Mouse (Mus musculus): Measurements from ENCODE around the gene Chrna9. TPM values are rescaled to one million over a fixed set of nuclear protein-coding genes. Genes with fewer than 3 reads are reported as not detected.
"Not testable (repeated sequence)": the region's sequence is repeated elsewhere in the genome, so short reads cannot be mapped to it uniquely, and the experiment has no call there.

The Chrna9 gene
- polyA plus RNA-seq, 1 experiment: 2.8 TPM

- Histone ChIP-seq H3K4me3 (replicated peaks; ENCODE audit: control insufficient read depth, low read depth, low read length) (no peak overlapping the region), H3K4me1 (ENCODE audit: control insufficient read depth, insufficient read depth, low read length) (no peaks in the 10 kb centered on the region), H3K27ac (ENCODE audit: control insufficient read depth, insufficient read depth, low read depth, low read length, poor library complexity) (no peak overlapping the region)
- 85% methylated on average over 12 of the region's 12 CpGs for WGBS
- TF ChIP-seq CTCF (IDR thresholded peaks at IDR 0.05; ENCODE audit: control insufficient read depth, insufficient read depth, low read length) (no peak), POLR2A (IDR thresholded peaks at IDR 0.05; ENCODE audit: borderline replicate concordance, control insufficient read depth, low read depth, low read length) (no peak)
These were observed 32.4 kb downstream of the Chrna9 start for GRCm38 (mm10) chr5:65967091-65967490.

DNA sequence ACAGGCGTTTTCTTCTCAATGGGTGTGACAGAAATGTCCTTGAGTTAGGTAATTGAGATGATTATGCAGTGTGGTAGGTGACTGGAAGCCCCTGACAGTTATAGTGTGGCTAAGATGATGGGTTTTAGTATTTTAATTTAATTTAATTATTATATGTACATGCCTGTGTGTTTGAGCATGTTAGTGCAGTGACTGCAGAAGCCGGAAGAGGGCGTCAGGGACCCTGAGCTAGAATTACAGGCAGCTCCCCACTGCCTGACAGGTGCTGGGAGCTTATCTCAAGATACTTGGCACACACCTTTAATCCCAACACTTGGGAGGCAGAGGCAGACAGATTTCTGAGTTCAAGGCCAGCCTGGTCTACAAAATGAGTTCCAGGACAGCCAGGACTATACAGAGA, 33.3 kb downstream of the Chrna9 start:
- TF ChIP-seq CTCF (IDR thresholded peaks at IDR 0.05; ENCODE audit: control insufficient read depth, insufficient read depth, low read length): no peak
- WGBS: 87% methylated on average over 3 of the region's 3 CpGs
- Histone ChIP-seq H3K4me1 (ENCODE audit: control insufficient read depth, insufficient read depth, low read length) (no peaks in the 10 kb centered on the region), H3K27ac (ENCODE audit: control insufficient read depth, insufficient read depth, low read depth, low read length, poor library complexity) (no peak overlapping the region), H3K4me3 (replicated peaks; ENCODE audit: control insufficient read depth, low read depth, low read length) (no peak overlapping the region)

GRCm38 (mm10) chr5:65973189-65973588, 38.5 kb downstream of the Chrna9 start:
- WGBS: 47% methylated on average over 2 of the region's 2 CpGs
- Histone ChIP-seq H3K27ac (ENCODE audit: control insufficient read depth, insufficient read depth, low read depth, low read length, poor library complexity) (no peak overlapping the region), H3K4me1 (ENCODE audit: control insufficient read depth, insufficient read depth, low read length) (no peaks in the 10 kb centered on the region), H3K4me3 (replicated peaks; ENCODE audit: control insufficient read depth, low read depth, low read length) (no peak overlapping the region)
- TF ChIP-seq POLR2A (IDR thresholded peaks at IDR 0.05; ENCODE audit: borderline replicate concordance, control insufficient read depth, low read depth, low read length) (no peak), CTCF (IDR thresholded peaks at IDR 0.05; ENCODE audit: control insufficient read depth, insufficient read depth, low read length) (no peak)

DNA sequence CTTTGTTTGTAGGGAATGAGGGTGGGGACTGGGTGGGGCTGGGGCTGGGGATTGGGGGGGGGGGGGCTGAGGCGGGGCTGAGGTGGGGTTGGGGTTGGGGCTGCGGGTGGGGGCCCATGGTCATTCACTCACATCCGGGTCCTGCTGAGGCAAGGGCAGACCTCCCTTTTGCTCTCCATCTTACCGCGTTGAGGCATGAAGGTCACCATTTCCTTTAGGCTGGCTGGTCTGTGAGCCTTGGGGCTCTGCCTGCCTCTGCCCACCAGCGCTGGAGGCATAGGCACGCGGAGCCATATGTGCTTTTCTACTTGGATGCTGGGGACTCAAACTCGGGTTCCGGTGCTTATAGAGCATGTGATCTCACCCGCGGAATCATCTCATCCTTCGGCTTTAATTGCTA, 41.0 kb downstream of the Chrna9 start:
- Histone ChIP-seq H3K27ac (ENCODE audit: control insufficient read depth, insufficient read depth, low read depth, low read length, poor library complexity) (no peak overlapping the region), H3K4me1 (ENCODE audit: control insufficient read depth, insufficient read depth, low read length) (no peaks in the 10 kb centered on the region), H3K4me3 (replicated peaks; ENCODE audit: control insufficient read depth, low read depth, low read length) (no peak overlapping the region)
- TF ChIP-seq CTCF (IDR thresholded peaks at IDR 0.05; ENCODE audit: control insufficient read depth, insufficient read depth, low read length) (no peak), POLR2A (IDR thresholded peaks at IDR 0.05; ENCODE audit: borderline replicate concordance, control insufficient read depth, low read depth, low read length) (no peak)
- 86% methylated on average over 12 of the region's 13 CpGs for WGBS

GRCm38 (mm10) chr5:65986426-65986825, 51.7 kb downstream of the Chrna9 start:
- H3K4me1 ChIP-seq (ENCODE audit: control insufficient read depth, insufficient read depth, low read length): peaks cover 4% of the 10 kb centered on the region; the same call in 1 of the 2 replicates
- TF ChIP-seq POLR2A (IDR thresholded peaks at IDR 0.05; ENCODE audit: borderline replicate concordance, control insufficient read depth, low read depth, low read length): no peak
- TF ChIP-seq CTCF (IDR thresholded peaks at IDR 0.05; ENCODE audit: control insufficient read depth, insufficient read depth, low read length): no peak
- no peak overlapping the region for H3K4me3 ChIP-seq (replicated peaks; ENCODE audit: control insufficient read depth, low read depth, low read length)
- 73% methylated on average over 5 of the region's 5 CpGs for WGBS
- no peak overlapping the region; the same call in 1 of the 2 replicates for H3K27ac ChIP-seq (ENCODE audit: control insufficient read depth, insufficient read depth, low read depth, low read length, poor library complexity)

GRCm38 (mm10) chr5:65987004-65987403, 52.3 kb downstream of the Chrna9 start:
- H3K27ac ChIP-seq (ENCODE audit: control insufficient read depth, insufficient read depth, low read depth, low read length, poor library complexity): not testable (repeated sequence)

GRCm38 (mm10) chr5:65991191-65991590, 56.5 kb downstream of the Chrna9 start:
- no peak overlapping the region for H3K4me3 ChIP-seq (replicated peaks; ENCODE audit: control insufficient read depth, low read depth, low read length)
- H3K27ac ChIP-seq (ENCODE audit: control insufficient read depth, insufficient read depth, low read depth, low read length, poor library complexity): no peak overlapping the region; the same call in 1 of the 2 replicates
- 44% methylated on average over 2 of the region's 2 CpGs for whole genome bisulfite sequencing
- TF ChIP-seq POLR2A (IDR thresholded peaks at IDR 0.05; ENCODE audit: borderline replicate concordance, control insufficient read depth, low read depth, low read length): no peak
- no peak for TF ChIP-seq CTCF (IDR thresholded peaks at IDR 0.05; ENCODE audit: control insufficient read depth, insufficient read depth, low read length)
- peaks cover 9% of the 10 kb centered on the region for H3K4me1 ChIP-seq (ENCODE audit: control insufficient read depth, insufficient read depth, low read length)

More at GRCm38 (mm10) chr5:65987004-65987403, 52.3 kb downstream of the Chrna9 start:
- WGBS: 70% methylated on average over 3 of the region's 3 CpGs
- not testable (repeated sequence) for H3K4me1 ChIP-seq (ENCODE audit: control insufficient read depth, insufficient read depth, low read length); H3K4me3 ChIP-seq (replicated peaks; ENCODE audit: control insufficient read depth, low read depth, low read length)

DNA sequence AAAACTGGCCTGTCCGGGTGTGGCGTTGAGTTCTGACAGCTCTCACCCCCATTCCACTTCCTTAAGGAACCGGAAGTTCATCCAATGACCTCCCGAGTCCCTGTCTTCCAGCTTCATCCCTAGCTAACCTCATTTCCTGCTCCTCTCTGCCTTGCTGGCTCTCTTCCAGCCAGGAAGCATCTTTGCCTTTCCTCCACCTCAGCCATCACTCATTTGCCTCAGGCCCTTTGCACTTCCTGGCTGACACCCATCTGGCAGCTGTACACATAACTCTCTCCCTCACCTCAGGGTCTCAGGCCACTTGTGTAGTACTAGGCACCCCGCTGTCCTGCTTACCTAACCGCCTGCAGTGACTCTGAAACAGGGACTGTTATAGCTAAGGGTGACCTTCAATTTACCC, 59.9 kb downstream of the Chrna9 start:
- no peak overlapping the region for H3K4me3 ChIP-seq (replicated peaks; ENCODE audit: control insufficient read depth, low read depth, low read length)
- no peak overlapping the region for H3K27ac ChIP-seq (ENCODE audit: control insufficient read depth, insufficient read depth, low read depth, low read length, poor library complexity)
- WGBS: 72% methylated on average over 6 of the region's 6 CpGs
- H3K4me1 ChIP-seq (ENCODE audit: control insufficient read depth, insufficient read depth, low read length): peaks cover 5% of the 10 kb centered on the region
- TF ChIP-seq POLR2A (IDR thresholded peaks at IDR 0.05; ENCODE audit: borderline replicate concordance, control insufficient read depth, low read depth, low read length) (no peak), CTCF (IDR thresholded peaks at IDR 0.05; ENCODE audit: control insufficient read depth, insufficient read depth, low read length) (no peak)

- H3K4me3 ChIP-seq (replicated peaks; ENCODE audit: control insufficient read depth, low read depth, low read length): no peak overlapping the region
- H3K27ac ChIP-seq (ENCODE audit: control insufficient read depth, insufficient read depth, low read depth, low read length, poor library complexity): no peak overlapping the region
- TF ChIP-seq POLR2A (IDR thresholded peaks at IDR 0.05; ENCODE audit: borderline replicate concordance, control insufficient read depth, low read depth, low read length) (no peak), CTCF (IDR thresholded peaks at IDR 0.05; ENCODE audit: control insufficient read depth, insufficient read depth, low read length) (no peak)
- H3K4me1 ChIP-seq (ENCODE audit: control insufficient read depth, insufficient read depth, low read length): peaks cover 2% of the 10 kb centered on the region
These were observed 63.1 kb downstream of the Chrna9 start for GRCm38 (mm10) chr5:65997813-65998212.

Data from bone marrow, adult 2 months (tissue).